In genomic region chr17:34198521-34198912, GRCm38 (mm10) we compare ENCODE assay signal across 8 mouse cellular contexts. TPM values are rescaled to one million over a fixed set of nuclear protein-coding genes. Genes with fewer than 3 reads are reported as not detected.
DNase-seq lines count a peak whose midpoint lies in the region; ATAC-seq and TF ChIP-seq lines count a peak whose summit lies in the region.

No protein-coding gene starts in this region.

- no peaks in the 10 kb centered on the region for H3K9me3 ChIP-seq in kidney, embryonic 15.5 days (replicated peaks)
- no peaks in the 10 kb centered on the region for H3K9me3 ChIP-seq in embryonic facial prominence, embryonic 10.5 days
- no peaks in the 10 kb centered on the region for H3K9me3 ChIP-seq in intestine, postnatal 0 days (ENCODE audit: control insufficient read depth)

- H3K36me3 ChIP-seq in kidney, embryonic 15.5 days: no peaks in the 10 kb centered on the region
- no peaks in the 10 kb centered on the region for H3K36me3 ChIP-seq in embryonic facial prominence, embryonic 10.5 days (replicated peaks)
- no peaks in the 10 kb centered on the region; the same call in 1 of the 2 replicates for H3K36me3 ChIP-seq in intestine, postnatal 0 days (ENCODE audit: control insufficient read depth, insufficient read depth)
- H3K36me3 ChIP-seq in myocyte (ENCODE audit: control insufficient read depth, insufficient read depth): no peaks in the 10 kb centered on the region

- TF ChIP-seq CTCF in intestine, postnatal 0 days (IDR thresholded peaks at IDR 0.05; ENCODE audit: low read depth): no peak

- no peak overlapping the region for H3ac ChIP-seq in myocyte (ENCODE audit: control insufficient read depth, insufficient read length)

- TF ChIP-seq POLR2A in myocyte (IDR thresholded peaks at IDR 0.05; ENCODE audit: insufficient read length, low read depth): no peak

- WGBS in kidney, embryonic 15.5 days: 7% methylated on average over 11 of the region's 11 CpGs
- WGBS in embryonic facial prominence, embryonic 10.5 days: 10% methylated on average over 11 of the region's 11 CpGs
- 11% methylated on average over 11 of the region's 11 CpGs for WGBS in intestine, postnatal 0 days

- peaks cover 21% of the 10 kb centered on the region for H3K4me1 ChIP-seq in kidney, embryonic 15.5 days
- peaks cover 15% of the 10 kb centered on the region for H3K4me1 ChIP-seq in embryonic facial prominence, embryonic 10.5 days
- H3K4me1 ChIP-seq in intestine, postnatal 0 days (replicated peaks; ENCODE audit: control insufficient read depth, insufficient read depth, low read length): no peaks in the 10 kb centered on the region

- H3K27ac ChIP-seq in kidney, embryonic 15.5 days: no peak overlapping the region
- H3K27ac ChIP-seq in embryonic facial prominence, embryonic 10.5 days (replicated peaks): no peak overlapping the region
- H3K27ac ChIP-seq in intestine, postnatal 0 days (ENCODE audit: low read depth, low read length): peak overlapping the region; percentile 54; the same call in 1 of the 2 replicates

- peak overlapping the region; percentile 78 for H3K4me2 ChIP-seq in kidney, embryonic 15.5 days
- peak overlapping the region; percentile 99 for H3K4me2 ChIP-seq in intestine, postnatal 0 days (replicated peaks; ENCODE audit: low read depth)
- H3K4me2 ChIP-seq in myocyte (ENCODE audit: low read depth): peak overlapping the region; percentile 64

- no peaks in the 10 kb centered on the region for H3K79me2 ChIP-seq in myocyte (ENCODE audit: control insufficient read depth, insufficient read depth)

- H3K9ac ChIP-seq in kidney, embryonic 15.5 days: peak overlapping the region; percentile 29
- H3K9ac ChIP-seq in intestine, postnatal 0 days (ENCODE audit: low read depth, low read length): peak overlapping the region; percentile 65

- peaks cover 72% of the 10 kb centered on the region for H3K27me3 ChIP-seq in kidney, embryonic 15.5 days
- H3K27me3 ChIP-seq in embryonic facial prominence, embryonic 10.5 days (replicated peaks; ENCODE audit: low read depth, poor library complexity, severe bottlenecking): peaks cover 95% of the 10 kb centered on the region
- H3K27me3 ChIP-seq in intestine, postnatal 0 days (replicated peaks; ENCODE audit: control insufficient read depth, insufficient read depth, low read length): peaks cover 5% of the 10 kb centered on the region
- peaks cover 51% of the 10 kb centered on the region for H3K27me3 ChIP-seq in myocyte (ENCODE audit: control insufficient read depth, insufficient read depth, insufficient read length)

- DNase-seq in kidney, postnatal 14 days: no peak
- DNase-seq in embryonic facial prominence, embryonic 10.5 days (ENCODE audit: low spot score): no peak
- no peak for DNase-seq in ovary, postnatal 14 days (ENCODE audit: low spot score)
- no peak for DNase-seq in cerebellum, adult 18-20 months
- no peak for DNase-seq in frontal cortex, adult 2 months (ENCODE audit: extremely low spot score in 1 of 2, low spot score in 1 of 2)

- peak overlapping the region; percentile 48 for H3K4me3 ChIP-seq in kidney, embryonic 15.5 days (replicated peaks)
- H3K4me3 ChIP-seq in embryonic facial prominence, embryonic 10.5 days: peak overlapping the region; percentile 54
- peak overlapping the region; percentile 64 for H3K4me3 ChIP-seq in intestine, postnatal 0 days (ENCODE audit: low read depth, low read length)
- peak overlapping the region; percentile 7 for H3K4me3 ChIP-seq in myocyte

- no peak for ATAC-seq in kidney, embryonic 15.5 days (replicated peaks; ENCODE audit: low FRiP score)
- ATAC-seq in intestine, postnatal 0 days: peak; percentile 5; the same call in 1 of the 2 replicates

TF ChIP-seq in myocyte, 11 proteins besides CTCF, POLR2A, EP300 and RAD21:
- no peak for TF ChIP-seq SRF (IDR thresholded peaks at IDR 0.05; ENCODE audit: control insufficient read depth, insufficient read length, low read depth)

RNA-seq across cellular contexts. Expression of gene Psmb8, which starts 1.0 kb away (rescaled TPM):
- polyA plus RNA-seq in kidney, embryonic 15.5 days (2015; fragmentation: Nextera tagmentation; extraction: Ambion mirVana): 6.0 and 7.1 TPM in 2 replicates
- 1.3 and 1.7 TPM in 2 replicates for polyA plus RNA-seq in embryonic facial prominence, embryonic 10.5 days (2016; fragmentation: Nextera tagmentation; extraction: Ambion mirVana)
- polyA plus RNA-seq in intestine, postnatal 0 days (2015; fragmentation: Nextera tagmentation; extraction: Ambion mirVana): 82.4 and 86.4 TPM in 2 replicates
- polyA plus RNA-seq in myocyte (2012; fragmentation: generic; extraction: Trizol): 0.44 TPM
- polyA plus RNA-seq in frontal cortex, adult 2 months (2012; rRNA removed): 10.1 and 12.1 TPM in 2 replicates

RNA-seq across cellular contexts. Expression of gene Tap2, which starts 4.8 kb away (rescaled TPM):
- 3.5 and 4.1 TPM in 2 replicates for polyA plus RNA-seq in kidney, embryonic 15.5 days (2015; fragmentation: Nextera tagmentation; extraction: Ambion mirVana)
- 0.56 and 1.1 TPM in 2 replicates for polyA plus RNA-seq in embryonic facial prominence, embryonic 10.5 days (2016; fragmentation: Nextera tagmentation; extraction: Ambion mirVana)
- polyA plus RNA-seq in intestine, postnatal 0 days (2015; fragmentation: Nextera tagmentation; extraction: Ambion mirVana): 11.2 and 13.0 TPM in 2 replicates
- polyA plus RNA-seq in myocyte (2012; fragmentation: generic; extraction: Trizol): 5.3 TPM
- polyA plus RNA-seq in frontal cortex, adult 2 months (2012; rRNA removed): 9.1 and 10.1 TPM in 2 replicates

RNA-seq across cellular contexts. Expression of gene Psmb9, which starts 11.0 kb away (rescaled TPM):
- 3.0 and 3.2 TPM in 2 replicates for polyA plus RNA-seq in kidney, embryonic 15.5 days (2015; fragmentation: Nextera tagmentation; extraction: Ambion mirVana)
- 0.57 and 0.93 TPM in 2 replicates for polyA plus RNA-seq in embryonic facial prominence, embryonic 10.5 days (2016; fragmentation: Nextera tagmentation; extraction: Ambion mirVana)
- polyA plus RNA-seq in intestine, postnatal 0 days (2015; fragmentation: Nextera tagmentation; extraction: Ambion mirVana): 36.8 and 37.7 TPM in 2 replicates
- 0.26 TPM for polyA plus RNA-seq in myocyte (2012; fragmentation: generic; extraction: Trizol)
- 4.5 and 4.7 TPM in 2 replicates for polyA plus RNA-seq in frontal cortex, adult 2 months (2012; rRNA removed)

RNA-seq across cellular contexts. Expression of gene Tap1, which starts 11.2 kb away (rescaled TPM):
- 3.5 and 3.8 TPM in 2 replicates for polyA plus RNA-seq in kidney, embryonic 15.5 days (2015; fragmentation: Nextera tagmentation; extraction: Ambion mirVana)
- polyA plus RNA-seq in embryonic facial prominence, embryonic 10.5 days (2016; fragmentation: Nextera tagmentation; extraction: Ambion mirVana): 2.8 and 2.9 TPM in 2 replicates
- polyA plus RNA-seq in intestine, postnatal 0 days (2015; fragmentation: Nextera tagmentation; extraction: Ambion mirVana): 14.1 and 15.0 TPM in 2 replicates
- polyA plus RNA-seq in myocyte (2012; fragmentation: generic; extraction: Trizol): 0.62 TPM
- 4.0 and 4.1 TPM in 2 replicates for polyA plus RNA-seq in frontal cortex, adult 2 months (2012; rRNA removed)

RNA-seq across cellular contexts. Expression of gene H2-Ob, which starts 40.2 kb away (rescaled TPM):
- 0.13 TPM in 1 of 2 replicates, not detected in the other for polyA plus RNA-seq in kidney, embryonic 15.5 days (2015; fragmentation: Nextera tagmentation; extraction: Ambion mirVana)
- polyA plus RNA-seq in embryonic facial prominence, embryonic 10.5 days (2016; fragmentation: Nextera tagmentation; extraction: Ambion mirVana): not detected in 2 replicates
- polyA plus RNA-seq in intestine, postnatal 0 days (2015; fragmentation: Nextera tagmentation; extraction: Ambion mirVana): 0.17 and 0.30 TPM in 2 replicates
- not detected for polyA plus RNA-seq in myocyte (2012; fragmentation: generic; extraction: Trizol)
- 0.78 and 1.1 TPM in 2 replicates for polyA plus RNA-seq in frontal cortex, adult 2 months (2012; rRNA removed)

Comparison
In these comparisons a context has a peak if more than half of its experiments do, and no peak if none do; other contexts are left out.
1. H3K4me3 ChIP-seq: peak in every context shown above with its lines; median percentile 64 in intestine, postnatal 0 days; 54 in embryonic facial prominence, embryonic 10.5 days; 48 in kidney, embryonic 15.5 days; 7 in myocyte.